Mouse (Mus musculus) kidney, adult 18-20 months (tissue): ENCODE results near the gene Pde6h.

Experiments used
- DNase-seq: peaks from one replicate; pipeline ENCODE4 v3.0.0; 2021

Gene Pde6h

DNA sequence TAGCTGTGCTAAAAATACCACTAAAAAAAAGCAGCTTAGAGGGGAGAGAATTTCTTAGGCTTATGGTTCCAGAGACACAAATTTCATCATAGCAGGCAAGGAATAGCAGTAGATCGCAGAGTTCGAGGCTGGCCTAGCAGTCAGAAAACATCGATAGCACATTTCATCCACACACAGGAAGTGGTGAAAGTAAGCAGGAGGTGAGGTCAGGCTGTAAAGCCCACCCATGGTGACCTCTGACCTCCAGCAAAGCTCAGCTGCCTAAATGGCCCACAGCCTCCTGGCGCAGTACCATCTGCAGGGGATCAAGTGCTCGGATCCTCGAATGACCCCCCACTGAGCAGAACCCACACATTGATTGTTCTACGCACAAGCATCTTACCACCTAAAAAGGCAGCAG is 59.6 kb downstream of the Pde6h start:
- DNase-seq: no peak

DNA sequence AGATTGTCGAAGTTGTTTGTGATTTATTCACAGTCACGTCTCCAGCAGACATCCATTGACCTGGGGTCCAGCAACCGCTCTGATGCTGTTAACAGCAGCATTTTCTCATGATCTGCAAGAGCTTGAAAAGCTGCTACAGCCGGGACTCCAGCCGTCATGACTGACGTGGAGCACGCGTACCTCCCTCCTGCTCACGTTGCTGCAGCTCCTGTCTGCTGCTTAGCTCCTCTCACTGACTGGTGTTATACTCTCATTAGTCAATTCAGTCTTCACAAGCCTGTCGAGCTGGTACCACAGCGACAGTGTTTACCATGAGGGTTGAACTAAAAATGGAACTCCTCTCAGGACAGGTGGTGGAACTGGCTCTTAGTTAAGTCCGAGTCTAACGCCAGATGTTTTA is 62.4 kb downstream of the Pde6h start:
- DNase-seq: no peak

GRCm38 (mm10) chr6:136986718-136987117 is 63.1 kb downstream of the Pde6h start:
- no peak for DNase-seq

GRCm38 (mm10) chr6:136988536-136989060 is 65.0 kb downstream of the Pde6h start:
- no peak for DNase-seq

GRCm38 (mm10) chr6:136989824-136990497 is 66.3 kb downstream of the Pde6h start:
- DNase-seq: no peak

DNA sequence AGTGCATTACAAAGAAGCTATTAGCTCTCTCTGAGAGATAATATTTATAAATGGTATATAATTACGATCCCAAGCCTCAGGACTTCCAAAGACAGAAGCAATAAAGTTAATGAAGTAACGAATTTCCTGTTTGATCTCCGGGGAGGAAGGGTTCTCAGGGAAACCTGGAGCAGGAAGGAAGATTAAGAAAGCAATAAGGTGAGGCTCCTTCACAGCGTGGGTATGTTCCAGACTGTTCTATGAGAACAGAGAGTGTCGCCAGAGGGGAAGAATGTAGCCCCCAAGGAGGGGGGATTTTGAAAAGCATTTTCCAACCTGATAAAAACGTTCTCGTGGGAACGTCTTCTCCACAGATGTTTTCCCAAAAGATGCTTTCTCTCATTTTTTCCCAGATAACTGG is 66.9 kb downstream of the Pde6h start:
- DNase-seq: no peak

- no peak for DNase-seq
Measured at GRCm38 (mm10) chr6:136993574-136993973, 69.9 kb downstream of the Pde6h start.

GRCm38 (mm10) chr6:136995533-136995932 is 71.9 kb downstream of the Pde6h start:
- DNase-seq: no peak

GRCm38 (mm10) chr6:136996336-136996735 is 72.7 kb downstream of the Pde6h start:
- DNase-seq: no peak

- no peak for DNase-seq
Measured at GRCm38 (mm10) chr6:136998181-136998580, 74.5 kb downstream of the Pde6h start.

DNA sequence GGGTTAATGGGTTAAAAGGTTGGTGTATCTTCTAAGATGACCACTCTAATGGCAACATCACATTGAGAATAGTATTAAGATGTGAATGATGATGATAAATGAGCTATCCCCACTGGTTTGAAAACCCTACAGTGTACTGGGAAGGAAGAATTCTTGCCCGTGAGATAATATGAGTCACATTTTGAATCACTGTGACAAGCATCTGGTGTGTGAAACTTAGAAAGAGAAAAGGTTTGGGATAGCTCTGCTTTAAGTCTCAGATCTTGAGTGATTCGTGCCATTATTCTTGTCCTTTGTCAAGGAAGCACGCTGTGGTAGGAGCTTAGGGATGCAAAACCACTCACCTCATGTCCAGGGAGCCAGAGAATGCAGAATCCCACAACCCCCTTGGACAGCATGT is 75.4 kb downstream of the Pde6h start:
- DNase-seq: no peak

DNA sequence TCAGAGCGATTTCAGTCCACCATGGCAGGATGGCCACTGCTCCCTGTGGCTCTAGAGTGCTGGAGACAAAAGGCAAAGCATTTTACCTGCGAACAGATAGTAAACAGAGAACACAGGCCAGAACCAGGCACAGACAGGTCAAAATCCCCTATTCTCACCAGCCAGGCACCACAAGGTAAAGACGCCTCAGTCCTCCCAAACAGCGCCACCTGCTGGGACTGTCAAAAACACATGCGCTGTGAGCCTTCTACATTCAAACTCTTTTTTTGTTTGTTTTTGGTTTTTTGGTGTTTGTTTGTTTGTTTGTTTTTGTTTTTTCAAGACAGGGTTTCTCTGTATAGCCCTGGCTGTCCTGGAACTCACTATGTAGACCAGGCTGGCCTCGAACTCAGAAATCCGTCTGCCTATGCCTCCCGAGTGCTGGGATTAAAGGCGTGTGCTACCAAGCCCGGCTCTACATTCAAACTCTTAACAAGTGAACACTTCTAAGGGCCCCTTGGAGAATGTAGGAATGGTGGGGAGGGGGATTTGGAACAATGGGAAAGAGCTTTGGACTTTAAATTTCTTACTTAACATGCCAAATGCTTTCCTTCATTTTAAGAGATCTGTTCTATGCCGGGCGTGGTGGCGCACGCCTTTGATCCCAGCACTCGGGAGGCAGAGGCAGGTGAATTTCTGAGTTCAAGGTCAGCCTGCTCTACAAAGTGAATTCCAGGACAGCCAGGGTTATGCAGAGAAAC is 76.2 kb downstream of the Pde6h start:
- DNase-seq: no peak

DNA sequence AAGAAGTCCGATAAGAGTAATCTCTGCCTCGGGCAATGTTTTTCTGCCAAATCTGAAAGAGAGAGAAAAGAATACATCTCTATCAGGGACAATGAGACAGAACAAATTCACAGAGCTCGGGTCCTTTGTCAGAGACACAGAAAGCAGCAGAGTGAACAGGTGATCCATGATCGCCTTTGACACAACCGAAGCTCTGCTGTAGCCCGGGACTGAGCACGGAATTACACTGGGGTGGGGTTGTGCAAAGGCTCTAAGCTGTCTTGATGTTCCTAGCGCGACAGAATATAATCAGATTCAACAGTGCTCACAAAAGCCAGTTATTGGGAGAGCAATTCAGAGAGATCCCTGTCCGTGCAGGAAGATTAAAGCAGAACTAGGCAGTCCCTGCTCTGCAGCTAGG is 77.1 kb downstream of the Pde6h start:
- no peak for DNase-seq

DNA sequence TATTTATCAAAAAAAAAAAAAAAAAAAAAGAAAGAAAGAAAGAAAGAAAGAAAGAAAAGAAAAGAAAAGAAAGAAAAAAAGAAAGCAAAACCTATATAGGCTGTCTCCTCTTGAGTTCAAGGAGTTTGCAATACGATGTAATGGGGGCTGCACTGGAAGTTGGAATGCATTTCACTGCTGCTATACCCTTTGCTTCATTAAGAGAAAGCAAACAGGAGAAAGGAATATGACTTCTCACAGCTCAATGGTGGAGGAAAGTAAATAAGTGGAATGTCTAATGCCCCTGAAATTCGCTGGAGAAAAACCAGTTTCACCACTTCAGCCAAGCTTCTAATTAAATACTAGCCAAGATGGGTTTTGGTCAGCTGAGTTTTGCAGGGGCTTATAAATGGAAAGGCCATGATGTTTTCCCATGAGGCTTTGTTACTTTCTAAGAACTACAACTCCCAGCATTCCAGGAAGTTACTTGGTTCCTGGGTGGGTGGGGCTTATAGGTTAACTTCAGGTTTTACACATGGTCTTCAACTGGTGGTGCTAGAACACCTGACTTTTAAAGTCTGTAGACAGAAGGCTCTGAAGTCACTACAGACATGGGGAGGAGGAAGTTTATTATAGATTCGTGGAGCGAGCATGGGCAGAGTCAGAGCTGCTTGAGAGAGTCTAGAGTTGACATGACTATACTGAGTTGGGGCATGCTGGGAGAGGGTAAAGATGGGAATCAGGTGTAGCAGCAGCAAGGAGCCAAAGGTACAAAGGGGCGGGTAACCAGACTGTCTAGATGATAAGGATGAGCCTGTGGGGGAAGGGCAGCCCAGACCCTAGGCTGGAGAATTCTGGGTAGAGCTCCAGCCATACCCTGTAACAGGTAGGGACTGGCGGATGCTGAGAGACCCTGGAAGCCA is 77.9 kb downstream of the Pde6h start:
- no peak for DNase-seq

- no peak for DNase-seq
Measured at GRCm38 (mm10) chr6:137002169-137002514, 78.5 kb downstream of the Pde6h start.

GRCm38 (mm10) chr6:137004359-137004758 is 80.7 kb downstream of the Pde6h start:
- DNase-seq: no peak

- DNase-seq: no peak
Measured at GRCm38 (mm10) chr6:137011187-137011586, 87.6 kb downstream of the Pde6h start.

DNA sequence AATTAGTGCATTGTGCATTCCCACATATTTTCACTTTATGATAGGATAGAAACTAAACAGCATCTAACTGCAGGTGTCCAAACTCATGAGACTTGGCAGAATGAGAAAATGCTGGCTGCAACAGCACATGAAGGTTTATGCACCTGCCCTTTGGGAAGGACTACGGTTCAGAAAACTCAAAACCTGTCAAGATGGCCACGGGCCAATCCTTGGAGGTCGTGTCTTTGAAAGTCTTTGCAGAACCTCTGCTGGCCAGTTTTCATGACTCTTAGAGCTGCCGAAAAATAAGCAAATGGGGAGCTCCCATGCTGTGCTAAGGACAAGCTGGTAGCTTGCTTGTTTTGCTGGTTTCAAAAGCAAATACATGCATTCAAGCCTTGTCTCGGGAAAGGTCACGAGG is 90.7 kb downstream of the Pde6h start:
- DNase-seq: no peak

DNA sequence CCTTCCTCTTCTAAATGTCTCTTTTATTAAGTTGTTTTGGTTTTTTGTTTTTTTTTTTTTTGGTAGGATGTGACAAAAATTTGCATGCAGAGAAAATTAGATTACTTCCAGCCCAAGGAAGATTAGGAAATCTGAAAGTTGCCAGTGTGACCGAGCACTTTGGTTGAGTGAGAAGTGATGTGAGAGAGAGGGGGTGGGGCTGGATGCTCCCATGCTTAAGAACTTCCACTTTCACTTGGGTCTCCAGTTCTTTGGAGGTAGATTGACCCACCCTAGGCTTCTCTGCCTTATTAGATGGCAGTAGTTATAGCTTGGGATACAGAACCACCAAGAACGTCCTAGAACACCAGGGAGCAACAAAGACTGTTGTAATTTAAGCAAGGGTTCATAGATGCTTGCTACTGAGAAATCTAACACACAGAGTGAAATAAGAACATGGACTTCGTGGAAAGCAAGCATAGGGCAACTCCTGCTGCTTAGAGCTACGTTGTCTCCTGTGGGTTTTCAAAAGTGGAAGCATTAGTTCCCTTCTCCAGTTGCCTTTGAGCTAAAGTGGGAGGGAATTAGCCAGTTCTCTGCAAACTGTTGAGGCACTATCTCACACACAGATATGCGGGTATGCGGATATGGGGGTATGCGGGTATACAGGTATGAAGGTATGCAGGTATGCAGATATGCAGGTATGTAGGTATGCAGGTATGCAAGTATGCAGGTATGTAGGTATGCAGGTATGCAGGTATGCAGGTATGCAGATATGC is 93.8 kb downstream of the Pde6h start:
- no peak for DNase-seq
